Mouse (Mus musculus) embryonic facial prominence, embryonic 11.5 days (tissue): ENCODE measurements at regions not wholly inside any gene's neighbourhood (a gene's known extent, or its start where the extent isn't known, plus 50 kb on each side); places are given as distances from the start of the nearest gene placed in this dataset.

Source experiments
- ATAC-seq: fragments of 200-750 bp; cut with Nextera tagmentation; replicated peaks from 2 replicates; pipeline ENCODE4 v1.8.0; 2017; ENCODE audit warnings: low read depth; ENCODE audit not compliant: insufficient number of reproducible peaks, low FRiP score, low TSS enrichment
- DNase-seq: peaks from one replicate; pipeline ENCODE4 v3.0.0-alpha.2; 2015; ENCODE audit warnings: low spot score
- H3K27ac ChIP-seq: fragments of 300-500 bp; sonication (generic); replicated peaks from 2 replicates; pipeline ENCODE4 v1.5.1; 2014; ENCODE audit warnings: mild to moderate bottlenecking, low read depth, low read length, control low read depth
- H3K27me3 ChIP-seq: fragments of 300-500 bp; sonication (generic); 2 replicates; pipeline ENCODE4 v1.6.1; 2014; ENCODE audit warnings: mild to moderate bottlenecking, low read length, moderate library complexity, mixed read lengths; ENCODE audit not compliant: control insufficient read depth, insufficient read depth
- H3K36me3 ChIP-seq: fragments of 300-500 bp; sonication (generic); replicated peaks from 2 replicates; pipeline ENCODE4 v1.6.1; 2014; ENCODE audit warnings: low read depth, mild to moderate bottlenecking, low read length, moderate library complexity, mixed read lengths; ENCODE audit not compliant: control insufficient read depth, insufficient read depth
- H3K4me1 ChIP-seq: fragments of 300-500 bp; sonication (generic); 2 replicates; pipeline ENCODE4 v1.6.1; 2014; ENCODE audit warnings: low read length, mixed read lengths; ENCODE audit not compliant: control insufficient read depth, insufficient read depth
- H3K4me2 ChIP-seq: fragments of 300-500 bp; sonication (generic); 2 replicates; pipeline ENCODE4 v1.6.1; 2014; ENCODE audit warnings: low read depth, mild to moderate bottlenecking, control low read depth, low read length, moderate library complexity
- H3K4me3 ChIP-seq: fragments of 300-500 bp; sonication (generic); 2 replicates; pipeline ENCODE4 v1.5.1; 2014; ENCODE audit warnings: low read depth, low read length, control low read depth
- H3K9ac ChIP-seq: fragments of 300-500 bp; sonication (generic); replicated peaks from 2 replicates; pipeline ENCODE4 v1.6.1; 2014; ENCODE audit warnings: mild to moderate bottlenecking, control low read depth, low read length
- H3K9me3 ChIP-seq: fragments of 300-500 bp; sonication (generic); replicated peaks from 2 replicates; pipeline ENCODE4 v1.6.1; 2016; ENCODE audit warnings: mild to moderate bottlenecking, low read length, inconsistent platforms, mixed read lengths; ENCODE audit not compliant: control insufficient read depth
- WGBS: fragments of 180-500 bp; shearing (Covaris S2); extraction: QIAGEN DNeasy Blood & Tissue Kit; methylation state at CpG from one replicate; pipeline ENCODE4 v1.1.7; 2014; 5-methylcytosine and 5-hydroxymethylcytosine counted together

DNA sequence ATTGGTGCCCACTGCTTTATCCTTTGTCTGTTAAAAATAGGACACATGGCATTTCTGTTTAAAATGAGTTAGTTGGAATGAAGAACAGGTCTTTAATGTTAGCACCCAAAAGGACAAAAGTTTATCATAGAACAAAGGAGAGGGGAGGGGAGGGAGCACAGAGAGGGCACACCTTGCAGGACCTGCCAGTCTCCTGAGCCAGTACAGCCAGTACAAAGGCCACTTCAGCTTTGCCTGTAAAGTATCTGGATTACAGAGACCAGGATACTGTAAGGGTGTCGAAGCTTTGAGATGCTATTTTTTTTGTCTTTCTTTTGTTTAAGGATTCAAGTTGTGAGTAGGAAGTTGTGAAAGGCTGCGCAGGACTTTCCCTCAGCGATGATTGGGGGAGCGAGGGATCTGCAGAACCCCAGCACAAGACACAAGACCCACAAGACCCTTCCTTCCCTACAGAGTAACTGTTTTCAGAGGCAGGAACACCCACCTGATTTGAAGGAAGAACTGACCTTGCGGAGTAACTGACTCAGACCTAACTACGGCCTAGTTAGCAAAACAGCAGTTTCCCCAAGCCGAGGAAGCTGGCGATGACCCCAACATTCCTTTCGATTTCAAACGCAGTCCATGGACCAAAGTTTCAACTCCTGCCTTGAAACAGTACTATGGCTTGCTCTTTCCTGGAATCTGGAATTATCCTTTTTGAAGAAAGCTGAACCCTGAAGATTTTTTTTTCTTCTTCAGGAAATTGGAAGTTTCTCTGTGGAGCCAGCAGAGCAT lies 178.1 kb downstream of the Efnb2 start:
- H3K27me3 ChIP-seq, result no peaks in the 10 kb centered on the region
- DNase-seq (no peak), ATAC-seq (no peak)
- H3K27ac ChIP-seq, result no peak overlapping the region
- no peaks in the 10 kb centered on the region for H3K36me3 ChIP-seq
- no peaks in the 10 kb centered on the region for H3K9me3 ChIP-seq
- no peaks in the 10 kb centered on the region for H3K4me1 ChIP-seq
- H3K9ac ChIP-seq, result no peak overlapping the region
- no peak overlapping the region for H3K4me3 ChIP-seq
- no peak overlapping the region for H3K4me2 ChIP-seq
- 51% methylated on average over 10 of the region's 10 CpGs for WGBS

DNA sequence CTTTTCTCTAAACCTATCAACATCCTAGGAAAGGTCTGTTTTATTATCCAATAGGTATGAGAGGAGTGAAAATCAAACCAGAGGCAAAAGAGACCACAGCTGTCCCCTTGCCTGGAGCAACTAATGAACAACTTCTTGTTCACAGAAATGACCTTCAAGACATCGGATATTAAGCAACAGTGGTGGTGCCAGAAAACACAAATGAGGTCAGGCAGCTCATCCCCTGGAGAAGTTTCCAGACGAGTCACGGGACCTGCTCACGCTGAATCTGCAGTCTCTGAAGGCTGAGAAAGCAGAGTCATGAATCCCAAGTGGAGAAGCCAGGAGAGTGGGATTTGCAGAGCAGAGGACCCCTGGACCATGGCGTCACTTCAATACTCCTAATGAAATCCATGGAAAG lies 183.6 kb downstream of the Efnb2 start:
- Histone ChIP-seq H3K27me3 (no peaks in the 10 kb centered on the region), H3K27ac (no peak overlapping the region), H3K36me3 (no peaks in the 10 kb centered on the region), H3K4me2 (no peak overlapping the region), H3K4me3 (no peak overlapping the region), H3K9ac (no peak overlapping the region), H3K4me1 (no peaks in the 10 kb centered on the region), H3K9me3 (no peaks in the 10 kb centered on the region)
- ATAC-seq (no peak), DNase-seq (no peak)
- WGBS, result 66% methylated on average over 5 of the region's 5 CpGs

GRCm38 (mm10) chr8:8468552-8468951 lies 192.5 kb downstream of the Efnb2 start:
- Histone ChIP-seq H3K27ac (no peak overlapping the region), H3K36me3 (no peaks in the 10 kb centered on the region), H3K9ac (no peak overlapping the region), H3K9me3 (no peaks in the 10 kb centered on the region), H3K4me3 (no peak overlapping the region), H3K27me3 (no peaks in the 10 kb centered on the region), H3K4me1 (peaks cover 4% of the 10 kb centered on the region; the same call in 1 of the 2 replicates), H3K4me2 (no peak overlapping the region)
- DNase-seq, result no peak
- ATAC-seq, result no peak
- WGBS, result 73% methylated on average over 3 of the region's 3 CpGs

- H3K4me1 ChIP-seq, result peaks cover 4% of the 10 kb centered on the region; the same call in 1 of the 2 replicates
- H3K4me3 ChIP-seq, result no peak overlapping the region
- no peak overlapping the region for H3K9ac ChIP-seq
- no peaks in the 10 kb centered on the region for H3K36me3 ChIP-seq
- WGBS, result 7% methylated on average over 6 of the region's 6 CpGs
- H3K27ac ChIP-seq, result no peak overlapping the region
- no peak for ATAC-seq
- H3K4me2 ChIP-seq, result no peak overlapping the region
- H3K9me3 ChIP-seq, result no peaks in the 10 kb centered on the region
- no peak for DNase-seq
- no peaks in the 10 kb centered on the region for H3K27me3 ChIP-seq
Measured at GRCm38 (mm10) chr8:8466526-8467244, 194.4 kb downstream of the Efnb2 start.

- no peaks in the 10 kb centered on the region for H3K9me3 ChIP-seq
- H3K4me2 ChIP-seq, result no peak overlapping the region
- no peaks in the 10 kb centered on the region for H3K36me3 ChIP-seq
- H3K4me1 ChIP-seq, result peaks cover 4% of the 10 kb centered on the region; the same call in 1 of the 2 replicates
- DNase-seq, result no peak
- no peak for ATAC-seq
- no peaks in the 10 kb centered on the region for H3K27me3 ChIP-seq
- H3K9ac ChIP-seq, result no peak overlapping the region
- H3K4me3 ChIP-seq, result no peak overlapping the region
- 68% methylated on average over 2 of the region's 2 CpGs for WGBS
- no peak overlapping the region for H3K27ac ChIP-seq
Measured at GRCm38 (mm10) chr8:8462455-8462854, 198.6 kb downstream of the Efnb2 start.

GRCm38 (mm10) chr8:8457536-8457935 lies 203.5 kb downstream of the Efnb2 start:
- WGBS, result 80% methylated on average over 5 of the region's 5 CpGs
- H3K9ac ChIP-seq, result no peak overlapping the region
- H3K36me3 ChIP-seq, result no peaks in the 10 kb centered on the region
- H3K27ac ChIP-seq, result no peak overlapping the region
- H3K4me3 ChIP-seq, result no peak overlapping the region
- no peaks in the 10 kb centered on the region for H3K9me3 ChIP-seq
- H3K27me3 ChIP-seq, result no peaks in the 10 kb centered on the region
- no peak for ATAC-seq
- H3K4me1 ChIP-seq, result no peaks in the 10 kb centered on the region
- DNase-seq, result no peak
- H3K4me2 ChIP-seq, result no peak overlapping the region

DNA sequence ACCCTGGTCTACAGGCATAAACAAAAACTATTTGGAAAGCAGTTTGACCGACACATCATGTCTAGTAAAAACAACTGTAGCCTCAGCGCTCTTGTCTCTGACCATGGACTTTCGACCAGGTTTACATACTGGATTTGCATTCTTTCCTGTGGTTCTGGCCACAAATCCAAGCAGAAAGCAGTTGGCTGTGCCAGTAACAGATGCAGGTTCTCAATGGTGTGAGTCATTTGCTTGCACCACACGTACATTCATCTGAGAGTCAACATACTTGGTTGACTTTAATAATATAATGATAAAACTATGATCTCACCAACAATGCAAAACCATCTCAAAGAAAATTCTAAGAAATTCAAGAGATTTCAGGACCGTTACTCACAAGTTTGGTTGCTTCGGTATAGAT lies 207.1 kb downstream of the Efnb2 start:
- WGBS, result 87% methylated on average over 6 of the region's 6 CpGs
- ATAC-seq, result no peak
- no peak overlapping the region for H3K9ac ChIP-seq
- no peaks in the 10 kb centered on the region for H3K27me3 ChIP-seq
- H3K4me1 ChIP-seq, result no peaks in the 10 kb centered on the region
- H3K27ac ChIP-seq, result no peak overlapping the region
- H3K36me3 ChIP-seq, result no peaks in the 10 kb centered on the region
- DNase-seq, result no peak
- no peak overlapping the region for H3K4me2 ChIP-seq
- H3K4me3 ChIP-seq, result no peak overlapping the region
- no peaks in the 10 kb centered on the region for H3K9me3 ChIP-seq

GRCm38 (mm10) chr8:8452226-8452625 lies 208.8 kb downstream of the Efnb2 start:
- no peak overlapping the region for H3K27ac ChIP-seq
- H3K4me2 ChIP-seq, result no peak overlapping the region
- no peaks in the 10 kb centered on the region for H3K4me1 ChIP-seq
- no peaks in the 10 kb centered on the region for H3K36me3 ChIP-seq
- H3K27me3 ChIP-seq, result no peaks in the 10 kb centered on the region
- H3K9me3 ChIP-seq, result no peaks in the 10 kb centered on the region
- ATAC-seq (no peak), DNase-seq (no peak)
- H3K4me3 ChIP-seq, result no peak overlapping the region
- WGBS, result 78% methylated on average over 9 of the region's 9 CpGs
- H3K9ac ChIP-seq, result no peak overlapping the region
